ENCODE assay signal across 8 mouse cellular contexts in genomic region chr2:152789591-152789999, GRCm38 (mm10). TPM values are rescaled to one million over a fixed set of nuclear protein-coding genes. Genes with fewer than 3 reads are reported as not detected.
DNase-seq lines count a peak whose midpoint lies in the region; ATAC-seq and TF ChIP-seq lines count a peak whose summit lies in the region.

No protein-coding gene starts in this region.

- no peak overlapping the region for H3K4me3 ChIP-seq in left cerebral cortex, adult 2 months
- H3K4me3 ChIP-seq in erythroblast, embryonic 14.5 days (replicated peaks): peak overlapping the region; percentile 55
- H3K4me3 ChIP-seq in intestine, embryonic 15.5 days (replicated peaks): no peak overlapping the region
- no peak overlapping the region for H3K4me3 ChIP-seq in stomach, embryonic 15.5 days (replicated peaks)

- H3K4me2 ChIP-seq in intestine, embryonic 15.5 days (replicated peaks): no peak overlapping the region
- H3K4me2 ChIP-seq in stomach, embryonic 15.5 days: no peak overlapping the region

- peak; percentile 74 for ATAC-seq in intestine, embryonic 15.5 days
- ATAC-seq in stomach, embryonic 15.5 days (ENCODE audit: insufficient read depth, low FRiP score, low read depth): peak; percentile 79
- no peak for ATAC-seq in frontal cortex, adult (ENCODE audit: low TSS enrichment)

- H3K36me3 ChIP-seq in erythroblast, embryonic 14.5 days (ENCODE audit: control insufficient read depth): peaks cover 93% of the 10 kb centered on the region
- no peaks in the 10 kb centered on the region for H3K36me3 ChIP-seq in intestine, embryonic 15.5 days
- no peaks in the 10 kb centered on the region for H3K36me3 ChIP-seq in stomach, embryonic 15.5 days

- intact Hi-C loops in left cerebral cortex, adult 2 months (cut with DNase I): no loop called here
- intact Hi-C loops in left cerebral cortex, postnatal 14 days (cut with DNase I): no loop called here

- no peak for DNase-seq in left cerebral cortex, adult 2 months (ENCODE audit: extremely low spot score in 1 of 2, low spot score in 2 of 2)
- no peak for DNase-seq in left cerebral cortex, postnatal 14 days (ENCODE audit: low spot score in 2 of 2)
- peak; percentile 69 to 78 for DNase-seq in lung, postnatal 4 days
- DNase-seq in layer of hippocampus, postnatal 14 days (ENCODE audit: low spot score in 2 of 2): no peak

- H3K9me3 ChIP-seq in erythroblast, embryonic 14.5 days (ENCODE audit: control insufficient read depth, low read length): peaks cover 5% of the 10 kb centered on the region
- no peaks in the 10 kb centered on the region for H3K9me3 ChIP-seq in intestine, embryonic 15.5 days
- no peaks in the 10 kb centered on the region for H3K9me3 ChIP-seq in stomach, embryonic 15.5 days

- H3K9ac ChIP-seq in intestine, embryonic 15.5 days: no peak overlapping the region
- no peak overlapping the region for H3K9ac ChIP-seq in stomach, embryonic 15.5 days

- H3K27ac ChIP-seq in left cerebral cortex, adult 2 months: peak overlapping the region; percentile 73
- H3K27ac ChIP-seq in intestine, embryonic 15.5 days: peak overlapping the region; percentile 49
- peak overlapping the region; percentile 75 for H3K27ac ChIP-seq in stomach, embryonic 15.5 days

- no peak for TF ChIP-seq CTCF in left cerebral cortex, adult 2 months (IDR thresholded peaks at IDR 0.05)

- no peaks in the 10 kb centered on the region for H3K27me3 ChIP-seq in erythroblast, embryonic 14.5 days (ENCODE audit: control insufficient read depth)
- no peaks in the 10 kb centered on the region for H3K27me3 ChIP-seq in intestine, embryonic 15.5 days (replicated peaks)
- no peaks in the 10 kb centered on the region for H3K27me3 ChIP-seq in stomach, embryonic 15.5 days (replicated peaks)

- 27% methylated on average over 4 of the region's 4 CpGs for WGBS in intestine, embryonic 15.5 days
- 20% methylated on average over 4 of the region's 4 CpGs for WGBS in stomach, embryonic 15.5 days

- H3K4me1 ChIP-seq in erythroblast, embryonic 14.5 days (ENCODE audit: control insufficient read depth): peaks cover 98% of the 10 kb centered on the region
- peaks cover 31% of the 10 kb centered on the region for H3K4me1 ChIP-seq in intestine, embryonic 15.5 days (replicated peaks)
- peaks cover 38% of the 10 kb centered on the region for H3K4me1 ChIP-seq in stomach, embryonic 15.5 days

RNA-seq across cellular contexts. Expression of gene Cox4i2, which starts 35.6 kb away (rescaled TPM):
- 1 to 10 TPM; 1.7 to 1.9 TPM for total RNA-seq in left cerebral cortex, adult 2 months (2021)
- 1 to 10 TPM; 2.3 to 2.8 TPM for total RNA-seq in left cerebral cortex, postnatal 14 days (2021)
- polyA plus RNA-seq in erythroblast, embryonic 14.5 days (2012): not detected in 2 replicates
- polyA plus RNA-seq in intestine, embryonic 15.5 days (2015; fragmentation: Nextera tagmentation; extraction: Ambion mirVana): 12.2 and 14.2 TPM in 2 replicates
- 19.0 and 19.5 TPM in 2 replicates for polyA plus RNA-seq in stomach, embryonic 15.5 days (2015; fragmentation: Nextera tagmentation; extraction: Ambion mirVana)
- 1 to 10 TPM; 2.9 to 3.6 TPM for total RNA-seq in layer of hippocampus, postnatal 14 days (2021)

RNA-seq across cellular contexts. Expression of gene Bcl2l1, which starts 41.9 kb away (rescaled TPM):
- 100 to 1,000 TPM; 133 to 135 TPM for total RNA-seq in left cerebral cortex, adult 2 months (2021)
- 100 to 1,000 TPM; 120 to 127 TPM for total RNA-seq in left cerebral cortex, postnatal 14 days (2021)
- polyA plus RNA-seq in erythroblast, embryonic 14.5 days (2012): 212 and 213 TPM in 2 replicates
- 61.9 and 64.0 TPM in 2 replicates for polyA plus RNA-seq in intestine, embryonic 15.5 days (2015; fragmentation: Nextera tagmentation; extraction: Ambion mirVana)
- polyA plus RNA-seq in stomach, embryonic 15.5 days (2015; fragmentation: Nextera tagmentation; extraction: Ambion mirVana): 69.8 and 75.7 TPM in 2 replicates
- 100 to 1,000 TPM; 124 to 128 TPM for total RNA-seq in layer of hippocampus, postnatal 14 days (2021)

RNA-seq across cellular contexts. Expression of gene Id1, which starts 53.5 kb away (rescaled TPM):
- 10 to 100 TPM; 22.4 to 24.2 TPM for total RNA-seq in left cerebral cortex, adult 2 months (2021)
- 10 to 100 TPM; 19.5 to 26.4 TPM for total RNA-seq in left cerebral cortex, postnatal 14 days (2021)
- 0.75 and 1.2 TPM in 2 replicates for polyA plus RNA-seq in erythroblast, embryonic 14.5 days (2012)
- polyA plus RNA-seq in intestine, embryonic 15.5 days (2015; fragmentation: Nextera tagmentation; extraction: Ambion mirVana): 102 and 116 TPM in 2 replicates
- 117 and 138 TPM in 2 replicates for polyA plus RNA-seq in stomach, embryonic 15.5 days (2015; fragmentation: Nextera tagmentation; extraction: Ambion mirVana)
- 10 to 100 TPM; 32.9 to 35.8 TPM for total RNA-seq in layer of hippocampus, postnatal 14 days (2021)

RNA-seq across cellular contexts. Expression of gene Tpx2, which starts 58.2 kb away (rescaled TPM):
- 1 to 10 TPM; 2.5 to 3.0 TPM for total RNA-seq in left cerebral cortex, adult 2 months (2021)
- total RNA-seq in left cerebral cortex, postnatal 14 days (2021): 1 to 10 TPM; 2.6 to 3.0 TPM
- polyA plus RNA-seq in erythroblast, embryonic 14.5 days (2012): 4.9 and 5.7 TPM in 2 replicates
- polyA plus RNA-seq in intestine, embryonic 15.5 days (2015; fragmentation: Nextera tagmentation; extraction: Ambion mirVana): 60.1 and 67.6 TPM in 2 replicates
- polyA plus RNA-seq in stomach, embryonic 15.5 days (2015; fragmentation: Nextera tagmentation; extraction: Ambion mirVana): 66.5 TPM in 2 replicates
- total RNA-seq in layer of hippocampus, postnatal 14 days (2021): 1 to 10 TPM; 2.5 to 4.7 TPM

Comparison
In these comparisons a context has a peak if more than half of its experiments do, and no peak if none do; other contexts are left out.
1. DNase-seq: peak in lung, postnatal 4 days (2 of 2); none in left cerebral cortex, adult 2 months (0 of 2), left cerebral cortex, postnatal 14 days (0 of 2) and layer of hippocampus, postnatal 14 days (0 of 2).
2. Peak in every context shown above with its lines, with median percentiles within 50 percentile points of each other: H3K27ac ChIP-seq.